Mouse (Mus musculus) limb, embryonic 14.5 days (tissue): ENCODE results near the gene Sema5b. TPM values are rescaled to one million over a fixed set of nuclear protein-coding genes. Genes with fewer than 3 reads are reported as not detected.

Experiments
- ATAC-seq: fragments of 200-750 bp; cut with Nextera tagmentation; 2 replicates; pipeline ENCODE4 v1.8.0; 2017; ENCODE audit warnings: low read depth, moderate number of reproducible peaks, moderate TSS enrichment; ENCODE audit not compliant: low FRiP score
- DNase-seq: peaks from one replicate; pipeline ENCODE4 v3.0.0-alpha.2; 2015; ENCODE audit warnings: low spot score
- H3K27ac ChIP-seq: fragments of 300-500 bp; sonication (generic); replicated peaks from 2 replicates; pipeline ENCODE4 v1.5.1; 2014; ENCODE audit warnings: low read depth, mild to moderate bottlenecking, low read length, moderate library complexity, mixed read lengths
- H3K27me3 ChIP-seq: fragments of 300-500 bp; sonication (generic); 2 replicates; pipeline ENCODE4 v1.6.1; 2014; ENCODE audit warnings: low read length, mixed read lengths; ENCODE audit not compliant: control insufficient read depth, insufficient read depth
- H3K36me3 ChIP-seq: fragments of 300-500 bp; sonication (generic); 2 replicates; pipeline ENCODE4 v1.6.1; 2014; ENCODE audit warnings: mild to moderate bottlenecking, low read length, moderate library complexity, mixed read lengths; ENCODE audit not compliant: control insufficient read depth, insufficient read depth
- H3K4me1 ChIP-seq: fragments of 300-500 bp; sonication (generic); 2 replicates; pipeline ENCODE4 v1.6.1; 2014; ENCODE audit warnings: antibody characterized with exemption, low read length, mixed read lengths; ENCODE audit not compliant: control insufficient read depth, insufficient read depth
- H3K4me2 ChIP-seq: fragments of 300-500 bp; sonication (generic); replicated peaks from 2 replicates; pipeline ENCODE4 v1.6.1; 2014; ENCODE audit warnings: low read depth, mild to moderate bottlenecking, low read length, moderate library complexity; ENCODE audit not compliant: severe bottlenecking
- H3K4me3 ChIP-seq: fragments of 300-500 bp; sonication (generic); replicated peaks from 2 replicates; pipeline ENCODE4 v1.5.1; 2014; ENCODE audit warnings: low read length
- H3K9ac ChIP-seq: fragments of 300-500 bp; sonication (generic); 2 replicates; pipeline ENCODE4 v1.6.1; 2014; ENCODE audit warnings: mild to moderate bottlenecking, low read depth, low read length, moderate library complexity; ENCODE audit not compliant: severe bottlenecking
- H3K9me3 ChIP-seq: fragments of 300-500 bp; sonication (generic); 2 replicates; pipeline ENCODE4 v1.6.1; 2016; ENCODE audit warnings: low read length; ENCODE audit not compliant: control insufficient read depth
- POLR2A ChIP-seq: fragments of 200-500 bp; IDR thresholded peaks from 2 replicates; pipeline ENCODE4 v1.8.0; 2012; ENCODE audit warnings: inconsistent platforms, mild to moderate bottlenecking, moderate library complexity, borderline replicate concordance; ENCODE audit not compliant: insufficient read depth, insufficient read length; ENCODE audit errors: extremely low read depth
- WGBS: fragments of 180-500 bp; shearing (Covaris S2); extraction: QIAGEN DNeasy Blood & Tissue Kit; methylation state at CpG from one replicate; pipeline ENCODE4 v1.1.7; 2014; 5-methylcytosine and 5-hydroxymethylcytosine counted together
- polyA plus RNA-seq, 2 experiments: library from polyadenylated mRNA; depleted of rRNA in 1 of 2; stranded (reverse) in 1 of 2; unstranded in 1 of 2; fragments of >200 nt; fragmentation: Nextera tagmentation in 1 of 2; extraction: Ambion mirVana in 1 of 2; gene quantifications; 2 replicates each; pipeline versions ENCODE4 v1.2.1 to v1.2.3; 2012 to 2014

The Sema5b gene
- polyA plus RNA-seq, 2 experiments = 4.2 to 17.4 TPM

DNA sequence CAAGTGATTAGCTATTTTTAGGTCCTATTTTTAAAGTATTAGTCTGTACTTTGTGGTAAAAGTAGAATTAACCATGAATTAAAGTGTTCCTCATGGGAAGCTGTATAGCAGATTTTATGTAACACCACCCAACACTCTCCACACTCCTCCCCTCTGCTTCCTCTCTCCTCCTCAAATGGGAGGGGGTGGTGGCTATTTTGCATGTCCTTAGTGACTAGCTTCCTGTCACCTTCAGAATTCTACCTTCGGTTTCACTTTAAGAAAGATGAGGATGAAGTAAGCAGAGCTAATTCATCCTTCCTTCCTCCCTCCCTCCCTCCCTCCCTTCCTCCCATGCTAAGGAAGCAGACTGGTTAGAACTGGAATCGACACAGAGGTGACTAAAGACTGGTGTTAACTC, 155.2 kb downstream of the Sema5b start:
- H3K27me3 ChIP-seq = no peaks in the 10 kb centered on the region
- WGBS = 74% methylated on average over 2 of the region's 2 CpGs

DNA sequence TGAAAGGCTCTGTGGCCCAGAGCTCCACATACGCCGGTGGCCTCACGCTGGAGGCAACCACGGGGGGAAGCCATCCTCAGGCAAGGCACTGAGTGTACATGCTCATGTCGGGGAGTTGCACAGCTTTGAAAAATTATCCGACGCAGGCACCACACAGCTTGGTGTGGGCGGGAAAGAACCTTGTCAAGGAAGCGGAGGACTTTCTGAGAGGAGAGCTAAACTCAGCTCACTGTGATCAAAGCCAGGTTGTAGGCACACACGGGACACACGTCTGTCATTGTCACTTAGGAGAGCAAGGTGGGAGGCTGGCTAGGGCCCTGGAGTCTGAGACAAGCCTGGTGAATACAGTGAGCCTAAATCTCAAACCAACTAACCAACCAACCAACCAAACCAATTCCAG, 160.9 kb downstream of the Sema5b start:
- no peak overlapping the region for H3K4me3 ChIP-seq
- H3K36me3 ChIP-seq = peaks cover 8% of the 10 kb centered on the region; the same call in 1 of the 2 replicates
- no peak overlapping the region for H3K9ac ChIP-seq
- no peak overlapping the region for H3K27ac ChIP-seq
- H3K4me2 ChIP-seq = no peak overlapping the region
- H3K9me3 ChIP-seq = no peaks in the 10 kb centered on the region
- H3K27me3 ChIP-seq = no peaks in the 10 kb centered on the region
- 61% methylated on average over 11 of the region's 11 CpGs for WGBS
- ATAC-seq = no peak
- H3K4me1 ChIP-seq = no peaks in the 10 kb centered on the region
- no peak for DNase-seq
- TF ChIP-seq POLR2A = no peak

More for the DNA sequence above, 155.2 kb downstream of the Sema5b start:
- Histone ChIP-seq H3K4me1 (no peaks in the 10 kb centered on the region), H3K4me2 (no peak overlapping the region), H3K36me3 (peaks cover 11% of the 10 kb centered on the region; the same call in 1 of the 2 replicates), H3K9me3 (no peaks in the 10 kb centered on the region), H3K9ac (no peak overlapping the region), H3K27ac (no peak overlapping the region), H3K4me3 (no peak overlapping the region)
- ATAC-seq = no peak
- no peak for DNase-seq
- no peak for TF ChIP-seq POLR2A

DNA sequence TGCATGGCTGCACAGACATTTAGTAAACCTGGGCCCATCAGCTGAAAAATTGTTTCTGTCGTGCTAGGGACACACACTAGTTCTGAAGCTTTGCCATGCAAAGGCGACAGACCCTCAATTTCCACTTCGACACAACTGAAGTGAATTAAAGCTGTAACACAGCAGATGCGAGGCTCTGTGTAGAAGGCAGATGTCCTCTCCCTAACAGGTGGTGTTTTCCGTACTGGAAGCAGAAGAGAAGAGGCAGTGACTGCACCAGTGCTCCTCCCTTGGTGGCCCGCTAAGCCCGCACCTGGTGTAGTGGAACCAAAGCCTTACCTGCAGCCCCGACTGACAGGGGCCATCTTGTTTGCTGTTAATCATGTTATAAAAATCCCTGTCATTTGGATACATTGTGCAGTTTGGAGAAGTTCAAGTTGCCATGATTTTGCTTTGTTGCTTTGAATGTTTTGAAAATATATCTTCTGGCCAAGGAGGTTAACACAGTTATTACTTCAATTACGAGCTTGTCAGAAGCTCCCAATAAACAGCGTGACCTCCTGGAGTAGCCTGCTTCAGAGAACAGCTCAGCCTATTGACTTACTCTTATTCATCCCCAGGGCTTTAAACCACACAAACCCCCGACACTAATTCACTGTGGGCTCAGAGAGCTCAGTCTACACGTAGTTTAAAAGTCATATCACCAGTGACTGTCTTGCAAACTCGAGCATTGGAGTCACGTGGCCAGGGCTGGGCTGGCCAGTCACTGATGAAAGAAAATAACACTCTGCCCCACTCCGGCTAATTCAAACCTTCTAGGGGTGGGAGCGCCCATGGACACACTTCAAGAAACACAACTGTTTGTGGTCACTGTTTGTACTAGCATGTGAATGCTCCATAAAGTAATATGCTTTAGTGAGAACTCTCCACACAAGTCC, 163.1 kb downstream of the Sema5b start:
- DNase-seq (no peak), ATAC-seq (no peak)
- H3K9ac ChIP-seq = no peak overlapping the region
- no peak overlapping the region for H3K4me2 ChIP-seq
- H3K4me1 ChIP-seq = no peaks in the 10 kb centered on the region
- no peaks in the 10 kb centered on the region for H3K9me3 ChIP-seq
- TF ChIP-seq POLR2A = no peak
- H3K36me3 ChIP-seq = no peaks in the 10 kb centered on the region; the same call in 1 of the 2 replicates
- WGBS = 39% methylated on average over 16 of the region's 16 CpGs
- H3K4me3 ChIP-seq = no peak overlapping the region
- H3K27ac ChIP-seq = no peak overlapping the region
- H3K27me3 ChIP-seq = no peaks in the 10 kb centered on the region

DNA sequence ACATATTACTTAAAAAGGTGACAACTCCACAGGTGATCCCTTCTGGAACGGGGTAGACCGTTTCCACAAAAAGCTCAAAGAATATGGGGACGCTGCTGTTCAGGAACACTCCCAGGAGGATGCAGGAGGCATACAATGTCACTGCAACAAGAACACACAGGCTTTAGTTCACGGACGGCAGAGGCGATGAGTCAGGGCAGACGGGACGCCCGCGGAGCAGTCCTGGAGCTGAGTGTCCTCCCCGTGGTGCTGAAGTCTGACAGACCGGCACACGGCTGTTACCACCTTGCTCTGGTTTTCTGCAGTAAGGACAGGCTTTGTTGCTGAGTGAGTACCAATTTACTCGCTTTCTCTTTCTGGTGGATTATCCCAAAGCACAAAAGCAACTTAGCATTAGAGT, 163.9 kb downstream of the Sema5b start:
- Histone ChIP-seq H3K9me3 (no peaks in the 10 kb centered on the region), H3K4me3 (no peak overlapping the region), H3K27ac (no peak overlapping the region), H3K27me3 (no peaks in the 10 kb centered on the region), H3K4me2 (no peak overlapping the region), H3K9ac (no peak overlapping the region), H3K36me3 (no peaks in the 10 kb centered on the region; the same call in 1 of the 2 replicates), H3K4me1 (no peaks in the 10 kb centered on the region)
- ATAC-seq (no peak), DNase-seq (no peak)
- WGBS = 69% methylated on average over 14 of the region's 14 CpGs
- no peak for TF ChIP-seq POLR2A

DNA sequence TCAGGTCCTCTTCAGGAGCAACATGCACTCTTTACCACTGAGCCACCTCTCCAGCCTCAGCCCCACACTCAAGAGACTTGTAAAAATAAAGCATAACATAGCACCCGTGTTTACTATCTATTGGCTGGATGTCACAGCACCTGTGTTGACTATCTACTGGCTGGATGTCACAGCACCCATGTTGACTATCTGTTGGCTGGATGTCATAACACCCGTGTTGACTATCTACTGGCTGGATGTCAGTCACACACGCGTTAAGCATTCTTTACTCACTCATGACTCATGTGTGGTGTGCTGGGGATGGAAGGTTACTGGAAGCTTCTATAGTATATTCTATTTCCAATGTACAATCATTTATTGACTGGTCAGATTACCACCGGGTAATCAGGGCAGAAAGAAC, 166.1 kb downstream of the Sema5b start:
- Histone ChIP-seq H3K27me3 (no peaks in the 10 kb centered on the region), H3K4me3 (no peak overlapping the region), H3K9me3 (no peaks in the 10 kb centered on the region), H3K36me3 (no peaks in the 10 kb centered on the region; the same call in 1 of the 2 replicates), H3K4me1 (no peaks in the 10 kb centered on the region; the same call in none of the 2 replicates), H3K9ac (no peak overlapping the region), H3K4me2 (no peak overlapping the region), H3K27ac (no peak overlapping the region)
- DNase-seq = no peak
- no peak for TF ChIP-seq POLR2A
- 87% methylated on average over 5 of the region's 5 CpGs for WGBS
- no peak for ATAC-seq
